Mouse (Mus musculus): ENCODE results near the gene Zfhx3. TPM values are rescaled to one million over a fixed set of nuclear protein-coding genes. Genes with fewer than 3 reads are reported as not detected.

Zfhx3 gene
- polyA plus RNA-seq, 1 experiment from 2014 or later, result 4.4 TPM

DNA sequence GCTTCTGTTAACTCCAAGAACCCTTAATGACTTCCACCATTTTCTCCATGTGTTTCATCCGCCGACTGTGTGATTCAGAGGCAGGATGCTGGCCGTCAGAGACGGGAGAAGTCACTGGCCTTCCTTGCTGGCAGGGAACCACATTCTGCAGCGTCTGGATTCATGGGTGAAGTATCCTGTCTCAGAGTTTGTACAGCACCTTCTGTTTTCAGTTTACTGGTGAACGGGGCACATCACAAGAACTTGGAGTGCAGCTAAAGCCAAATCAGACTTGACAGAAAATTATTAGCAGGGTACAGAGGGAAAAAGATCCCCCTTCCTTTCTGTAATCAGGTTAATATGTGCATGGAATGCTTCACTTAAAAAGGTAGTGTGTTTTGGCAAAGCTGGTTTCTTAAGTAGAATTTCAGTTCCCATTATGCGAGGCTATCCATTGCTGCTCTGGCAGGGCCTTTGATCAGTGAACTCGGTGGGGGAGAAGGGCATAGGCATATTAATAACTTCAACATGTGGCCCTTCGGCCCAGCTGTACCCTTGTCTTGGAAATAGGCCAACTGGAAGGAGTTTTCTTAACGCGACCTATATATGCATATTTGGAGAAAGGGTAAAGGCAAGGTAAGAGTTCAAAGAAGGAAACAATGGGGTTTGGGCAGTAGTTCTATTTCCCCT lies 1035.4 kb downstream of the Zfhx3 start:
- Histone ChIP-seq H3K36me3 (no peaks in the 10 kb centered on the region), H3K9me3 (replicated peaks) (peaks cover 6% of the 10 kb centered on the region; the same call in 1 of the 2 replicates), H3K4me2 (no peak overlapping the region), H3K27ac (no peak overlapping the region), H3K27me3 (no peaks in the 10 kb centered on the region), H3K4me1 (replicated peaks) (no peaks in the 10 kb centered on the region), H3K4me3 (no peak overlapping the region), H3K9ac (no peak overlapping the region)
- no peak for ATAC-seq (replicated peaks; ENCODE audit: insufficient number of reproducible peaks, insufficient read depth, low FRiP score, low read depth)
- WGBS, result 59% methylated on average over 11 of the region's 11 CpGs

DNA sequence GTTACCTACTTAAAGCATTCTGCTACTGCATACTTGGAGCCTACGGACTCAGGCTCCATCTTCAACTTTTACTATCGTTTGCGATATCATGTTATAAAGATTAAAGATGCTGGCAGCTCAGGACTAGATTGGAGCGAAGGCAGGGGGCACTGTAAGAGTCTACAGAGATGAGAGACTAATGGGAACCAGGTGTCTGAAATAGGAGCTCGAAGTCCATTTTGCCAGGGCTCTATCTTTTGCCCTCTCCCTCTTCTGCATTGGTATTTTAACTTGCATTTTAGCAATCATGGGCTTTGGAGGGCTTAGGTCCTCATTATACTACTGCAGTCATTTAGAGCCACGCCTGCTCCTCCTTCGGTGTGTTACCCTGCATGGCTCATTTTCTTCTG lies 1035.9 kb downstream of the Zfhx3 start:
- 76% methylated on average over 7 of the region's 7 CpGs for WGBS

DNA sequence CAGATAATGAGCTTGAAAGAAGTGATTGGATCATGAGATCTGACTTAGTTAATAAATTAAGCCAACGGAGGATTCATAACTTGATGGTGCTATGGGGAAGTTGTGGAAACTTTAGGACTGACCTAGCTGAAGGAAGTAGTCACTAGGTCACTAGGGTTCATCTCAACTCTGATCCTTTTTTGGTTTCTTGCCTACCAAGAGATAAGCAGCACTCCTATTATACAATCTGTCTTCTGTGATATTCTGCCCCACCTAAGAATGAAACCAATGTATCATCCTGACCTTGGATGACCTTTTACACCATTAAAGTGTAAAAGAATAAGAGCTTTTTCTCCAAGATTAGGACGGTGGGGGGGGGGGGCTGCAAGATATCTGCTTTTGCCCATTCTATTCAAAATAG lies 1042.5 kb downstream of the Zfhx3 start:
- H3K4me2 ChIP-seq, result no peak overlapping the region
- no peaks in the 10 kb centered on the region for H3K27me3 ChIP-seq
- H3K4me3 ChIP-seq, result no peak overlapping the region
- H3K4me1 ChIP-seq (replicated peaks), result no peaks in the 10 kb centered on the region
- H3K9me3 ChIP-seq (replicated peaks), result peaks cover 6% of the 10 kb centered on the region; the same call in 1 of the 2 replicates
- no peaks in the 10 kb centered on the region for H3K36me3 ChIP-seq
- no peak overlapping the region for H3K27ac ChIP-seq
- no peak overlapping the region for H3K9ac ChIP-seq
- no peak for ATAC-seq (replicated peaks; ENCODE audit: insufficient number of reproducible peaks, insufficient read depth, low FRiP score, low read depth)
- whole genome bisulfite sequencing, result 70% methylated on average over 2 of the region's 2 CpGs

More for the DNA sequence above, 1035.9 kb downstream of the Zfhx3 start:
- Histone ChIP-seq H3K27ac (no peak overlapping the region), H3K4me1 (replicated peaks) (no peaks in the 10 kb centered on the region), H3K9me3 (replicated peaks) (peaks cover 6% of the 10 kb centered on the region; the same call in 1 of the 2 replicates), H3K4me2 (no peak overlapping the region), H3K9ac (no peak overlapping the region), H3K36me3 (no peaks in the 10 kb centered on the region), H3K27me3 (no peaks in the 10 kb centered on the region), H3K4me3 (no peak overlapping the region)
- ATAC-seq (replicated peaks; ENCODE audit: insufficient number of reproducible peaks, insufficient read depth, low FRiP score, low read depth), result no peak

DNA sequence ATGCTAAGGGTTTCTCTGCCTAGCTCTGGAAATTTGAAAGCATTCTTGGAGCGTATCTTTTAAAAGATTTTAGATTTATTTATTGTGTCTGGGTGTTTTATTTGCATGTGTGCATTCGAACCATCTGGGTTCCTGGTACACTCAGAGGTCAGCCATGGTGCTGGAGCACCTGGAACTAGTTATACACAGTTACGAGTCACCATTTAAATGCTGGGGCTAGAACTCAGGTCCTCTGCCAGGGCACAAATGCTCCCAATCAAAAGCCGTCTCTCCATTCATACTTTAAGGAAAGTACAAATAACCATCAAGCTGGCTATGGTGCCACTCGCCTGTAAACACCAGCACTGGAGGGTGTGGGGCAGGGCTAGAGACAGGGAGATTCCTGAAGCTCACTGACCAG lies 1047.4 kb downstream of the Zfhx3 start:
- no peaks in the 10 kb centered on the region for H3K27me3 ChIP-seq
- no peaks in the 10 kb centered on the region for H3K36me3 ChIP-seq
- H3K4me1 ChIP-seq (replicated peaks), result no peaks in the 10 kb centered on the region
- no peak overlapping the region for H3K27ac ChIP-seq
- WGBS, result 83% methylated on average over 5 of the region's 5 CpGs
- no peak overlapping the region for H3K9ac ChIP-seq
- H3K9me3 ChIP-seq (replicated peaks), result no peaks in the 10 kb centered on the region
- ATAC-seq (replicated peaks; ENCODE audit: insufficient number of reproducible peaks, insufficient read depth, low FRiP score, low read depth), result no peak
- H3K4me3 ChIP-seq, result no peak overlapping the region
- H3K4me2 ChIP-seq, result no peak overlapping the region

DNA sequence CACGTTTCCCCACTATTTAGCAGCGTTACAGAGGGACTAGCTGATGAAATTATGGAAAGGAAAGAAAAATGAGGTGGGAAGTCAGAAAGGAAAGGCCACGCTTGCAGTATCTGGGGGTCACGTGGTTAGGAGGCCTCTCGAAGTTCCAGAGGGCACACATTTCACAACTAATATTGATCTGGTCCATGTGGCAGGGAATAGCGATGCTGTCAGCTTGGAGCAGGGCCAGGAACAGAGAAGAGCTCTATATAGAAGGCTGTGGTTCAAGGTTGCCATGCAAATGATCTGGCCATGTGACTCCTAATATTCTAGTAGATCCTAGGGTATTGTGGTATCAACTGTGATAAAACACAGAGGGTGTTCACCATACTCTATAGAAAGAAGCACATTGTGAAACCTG lies 1048.1 kb downstream of the Zfhx3 start:
- H3K36me3 ChIP-seq, result no peaks in the 10 kb centered on the region
- H3K4me1 ChIP-seq (replicated peaks), result no peaks in the 10 kb centered on the region
- no peak overlapping the region for H3K27ac ChIP-seq
- no peak overlapping the region for H3K4me2 ChIP-seq
- no peaks in the 10 kb centered on the region for H3K27me3 ChIP-seq
- H3K4me3 ChIP-seq, result no peak overlapping the region
- WGBS, result 72% methylated on average over 6 of the region's 6 CpGs
- H3K9ac ChIP-seq, result no peak overlapping the region
- no peak for ATAC-seq (replicated peaks; ENCODE audit: insufficient number of reproducible peaks, insufficient read depth, low FRiP score, low read depth)
- no peaks in the 10 kb centered on the region for H3K9me3 ChIP-seq (replicated peaks)

DNA sequence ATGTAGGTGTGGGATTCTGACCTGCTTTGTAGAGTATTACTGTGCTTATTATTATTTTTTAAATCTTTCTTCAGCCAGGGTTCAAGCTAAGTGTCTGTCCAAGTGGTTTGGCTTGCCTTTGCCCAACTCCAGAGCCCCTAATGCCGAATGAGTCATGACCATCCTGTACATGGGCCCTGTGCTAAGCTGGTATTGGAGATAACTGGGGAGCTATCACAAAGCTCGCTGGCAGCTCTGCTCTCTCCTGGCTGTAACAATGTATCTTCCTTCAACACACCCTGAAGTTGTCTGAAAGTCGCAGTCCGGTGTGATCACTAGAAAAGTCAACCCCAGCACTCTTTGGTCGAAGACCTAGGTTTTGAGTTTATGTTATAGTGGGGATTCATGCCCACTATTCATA lies 1049.0 kb downstream of the Zfhx3 start:
- Histone ChIP-seq H3K9me3 (replicated peaks) (no peaks in the 10 kb centered on the region), H3K36me3 (no peaks in the 10 kb centered on the region), H3K4me2 (no peak overlapping the region), H3K27ac (no peak overlapping the region), H3K4me1 (replicated peaks) (no peaks in the 10 kb centered on the region), H3K9ac (no peak overlapping the region), H3K4me3 (no peak overlapping the region), H3K27me3 (no peaks in the 10 kb centered on the region)
- no peak for ATAC-seq (replicated peaks; ENCODE audit: insufficient number of reproducible peaks, insufficient read depth, low FRiP score, low read depth)
- 78% methylated on average over 5 of the region's 5 CpGs for WGBS

DNA sequence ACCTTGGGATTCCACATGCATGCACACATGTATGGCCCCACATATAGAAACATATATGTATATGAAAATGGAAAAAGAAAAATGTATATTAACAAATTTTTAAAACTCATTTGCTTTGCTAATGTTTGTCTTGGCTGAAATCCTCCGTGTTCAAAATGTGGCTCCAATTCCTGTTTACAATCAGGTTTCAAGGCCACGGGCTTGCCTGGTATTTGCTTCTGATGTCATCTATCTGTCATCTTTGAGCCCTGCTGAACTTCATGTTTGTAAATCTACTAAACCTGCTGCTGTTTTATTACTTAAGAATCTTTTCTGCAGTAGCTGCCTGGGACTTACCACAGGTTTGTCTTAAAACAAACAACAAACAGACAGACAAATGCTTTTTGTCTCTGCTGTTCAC lies 1051.3 kb downstream of the Zfhx3 start:
- H3K27me3 ChIP-seq, result no peaks in the 10 kb centered on the region
- ATAC-seq (replicated peaks; ENCODE audit: insufficient number of reproducible peaks, insufficient read depth, low FRiP score, low read depth), result no peak
- no peak overlapping the region for H3K9ac ChIP-seq
- H3K4me3 ChIP-seq, result no peak overlapping the region
- H3K4me1 ChIP-seq (replicated peaks), result no peaks in the 10 kb centered on the region
- H3K4me2 ChIP-seq, result no peak overlapping the region
- no peaks in the 10 kb centered on the region for H3K9me3 ChIP-seq (replicated peaks)
- no peaks in the 10 kb centered on the region for H3K36me3 ChIP-seq
- H3K27ac ChIP-seq, result no peak overlapping the region
- WGBS, result 51% methylated on average over 2 of the region's 2 CpGs

DNA sequence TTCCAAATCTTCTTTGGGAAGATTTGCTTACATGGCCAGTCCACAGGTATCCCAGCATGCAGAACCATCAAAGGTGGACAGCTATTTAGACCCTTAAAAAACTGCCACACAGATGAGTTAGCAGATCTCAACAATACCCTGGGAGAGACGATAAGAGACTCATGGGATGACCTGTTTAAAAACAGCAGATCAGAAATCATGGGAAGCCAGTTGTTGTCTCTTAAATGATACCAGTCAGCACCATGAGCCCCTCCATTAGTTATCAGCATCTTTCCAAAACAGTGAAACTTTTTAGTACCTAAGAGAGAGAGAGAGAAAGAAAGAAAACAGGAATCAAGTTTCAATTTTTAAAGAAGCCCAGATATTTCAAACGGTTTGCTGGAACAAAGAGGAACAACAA lies 1051.7 kb downstream of the Zfhx3 start:
- Histone ChIP-seq H3K4me3 (no peak overlapping the region), H3K27me3 (no peaks in the 10 kb centered on the region), H3K4me1 (replicated peaks) (no peaks in the 10 kb centered on the region), H3K9me3 (replicated peaks) (no peaks in the 10 kb centered on the region), H3K27ac (no peak overlapping the region), H3K4me2 (no peak overlapping the region), H3K36me3 (no peaks in the 10 kb centered on the region), H3K9ac (no peak overlapping the region)
- 57% methylated on average over 2 of the region's 2 CpGs for WGBS
- no peak for ATAC-seq (replicated peaks; ENCODE audit: insufficient number of reproducible peaks, insufficient read depth, low FRiP score, low read depth)

DNA sequence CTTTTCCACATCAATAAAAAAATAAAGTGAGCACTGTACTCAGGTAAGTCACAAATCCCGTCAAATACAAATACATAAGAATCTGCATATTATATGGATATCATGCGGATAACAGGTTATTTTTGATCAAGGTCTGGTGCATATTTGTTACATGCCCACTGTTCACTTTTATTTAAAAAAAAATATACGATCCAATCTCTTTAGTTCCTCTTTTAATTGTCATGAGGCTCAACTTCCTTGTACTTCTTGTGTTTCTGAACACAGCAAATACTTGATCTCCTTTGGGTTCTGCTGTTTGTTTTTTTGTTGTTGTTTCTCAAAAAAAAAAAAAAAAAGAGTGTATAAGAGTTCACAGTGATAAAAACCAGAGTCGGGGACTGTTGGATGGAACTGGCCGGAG lies 1052.4 kb downstream of the Zfhx3 start:
- no peak for ATAC-seq (replicated peaks; ENCODE audit: insufficient number of reproducible peaks, insufficient read depth, low FRiP score, low read depth)

DNA sequence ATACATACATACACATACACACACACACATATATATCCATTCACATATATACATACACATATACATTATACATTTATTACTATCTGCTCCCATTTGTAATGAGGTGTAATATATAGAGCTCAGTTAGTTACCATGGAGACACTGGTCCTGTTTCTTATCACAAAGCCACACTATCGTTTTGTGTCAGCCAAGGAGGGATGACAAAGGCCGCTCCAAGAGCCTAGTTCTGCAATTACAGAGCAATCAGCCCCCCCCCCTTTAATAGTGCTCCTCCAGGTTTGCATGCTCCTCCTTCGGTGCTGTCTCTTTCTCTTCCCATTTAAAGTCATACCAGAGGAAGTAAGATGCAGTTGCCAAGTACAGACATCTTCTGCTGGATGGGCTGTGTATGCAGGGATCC lies 1054.9 kb downstream of the Zfhx3 start:
- H3K9ac ChIP-seq, result no peak overlapping the region
- no peaks in the 10 kb centered on the region for H3K4me1 ChIP-seq (replicated peaks)
- H3K4me3 ChIP-seq, result no peak overlapping the region
- ATAC-seq (replicated peaks; ENCODE audit: insufficient number of reproducible peaks, insufficient read depth, low FRiP score, low read depth), result no peak
- H3K36me3 ChIP-seq, result no peaks in the 10 kb centered on the region
- no peaks in the 10 kb centered on the region for H3K9me3 ChIP-seq (replicated peaks)
- no peaks in the 10 kb centered on the region for H3K27me3 ChIP-seq
- H3K27ac ChIP-seq, result no peak overlapping the region
- H3K4me2 ChIP-seq, result no peak overlapping the region
- 43% methylated on average over 3 of the region's 3 CpGs for WGBS

More for the DNA sequence above, 1052.4 kb downstream of the Zfhx3 start:
- H3K9me3 ChIP-seq (replicated peaks), result no peaks in the 10 kb centered on the region
- no peaks in the 10 kb centered on the region for H3K27me3 ChIP-seq
- no peak overlapping the region for H3K4me3 ChIP-seq
- 85% methylated on average over 5 of the region's 5 CpGs for WGBS
- H3K4me2 ChIP-seq, result no peak overlapping the region
- H3K9ac ChIP-seq, result no peak overlapping the region
- H3K4me1 ChIP-seq (replicated peaks), result no peaks in the 10 kb centered on the region
- H3K27ac ChIP-seq, result no peak overlapping the region
- H3K36me3 ChIP-seq, result no peaks in the 10 kb centered on the region

DNA sequence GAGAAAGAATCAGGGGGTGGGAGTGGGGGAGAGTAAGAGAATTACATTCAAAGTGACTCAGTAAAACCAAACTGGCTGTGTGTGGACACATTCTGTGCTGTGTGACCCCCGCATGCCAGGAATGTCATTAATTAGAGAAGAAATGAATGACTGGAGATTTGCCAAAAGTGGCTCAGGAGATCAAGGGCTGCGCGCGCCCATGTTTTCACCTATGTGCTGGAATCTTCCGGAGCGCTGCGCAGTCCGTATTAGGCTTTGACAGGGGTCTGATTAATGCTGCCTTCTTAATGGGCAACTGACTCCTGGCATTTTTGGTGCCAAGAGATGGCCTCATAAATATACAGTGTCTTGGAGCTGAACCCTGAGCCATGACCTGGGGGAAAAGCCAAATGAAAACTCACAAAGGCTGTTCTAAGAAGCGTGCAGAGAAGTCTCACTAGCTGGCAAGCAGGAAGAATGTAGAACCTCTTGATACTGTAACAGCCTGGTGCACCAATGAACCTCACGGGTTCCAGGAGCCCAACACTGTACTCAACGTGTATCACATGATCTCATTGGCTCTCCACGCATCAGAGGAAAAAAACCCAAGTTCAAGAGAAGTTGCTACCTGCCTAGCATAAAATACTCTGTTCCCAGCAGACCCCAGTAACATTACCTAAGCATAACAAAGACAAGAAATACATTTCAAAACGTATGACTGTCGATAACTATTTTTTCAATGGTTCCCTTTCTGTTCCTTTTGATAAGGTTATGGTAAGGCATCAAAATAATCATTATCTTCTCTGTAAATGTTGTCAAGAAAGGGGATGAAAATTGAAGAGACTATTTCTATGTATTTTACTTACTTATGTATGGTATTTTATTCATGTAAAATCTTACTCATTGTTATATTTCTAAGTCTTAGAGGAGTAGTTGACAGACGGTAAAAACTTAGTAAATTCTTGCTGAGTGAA lies 1057.1 kb downstream of the Zfhx3 start:
- no peak for ATAC-seq (replicated peaks; ENCODE audit: insufficient number of reproducible peaks, insufficient read depth, low FRiP score, low read depth)
- H3K4me1 ChIP-seq (replicated peaks), result no peaks in the 10 kb centered on the region
- no peak overlapping the region for H3K27ac ChIP-seq
- no peaks in the 10 kb centered on the region for H3K36me3 ChIP-seq
- H3K4me3 ChIP-seq, result no peak overlapping the region
- WGBS, result 73% methylated on average over 15 of the region's 15 CpGs
- no peak overlapping the region for H3K9ac ChIP-seq
- H3K4me2 ChIP-seq, result no peak overlapping the region
- H3K27me3 ChIP-seq, result no peaks in the 10 kb centered on the region
- no peaks in the 10 kb centered on the region for H3K9me3 ChIP-seq (replicated peaks)

Data from heart, embryonic 15.5 days (tissue).